Mouse (Mus musculus) activated CD4-positive, CD25-positive, alpha-beta regulatory T cell, adult 9 weeks (primary cell): Measurements from ENCODE around the gene Gm4513. TPM values are rescaled to one million over a fixed set of nuclear protein-coding genes. Genes with fewer than 3 reads are reported as not detected.

Source experiments
- polyA plus RNA-seq: library from polyadenylated mRNA; unstranded; fragments of 100-300 nt; shearing (Covaris generic); gene quantifications from one replicate; pipeline ENCODE4 v1.2.1, GENCODE M21; 2017

The Gm4513 gene
- polyA plus RNA-seq = not detected

GRCm38 (mm10) chr7:20598921-20599320 is at the start of gene Gm4513:
Gene Gm4513, minus strand, starts transcription at chr7:20599021.

GRCm38 (mm10) chr7:20576141-20576540 is 22.7 kb downstream of the Gm4513 start, which contains the start of gene Gm4141:
Gene Gm4141, minus strand, starts transcription at chr7:20576241.

GRCm38 (mm10) chr7:20545657-20546056 is 53.2 kb downstream of the Gm4513 start, which contains the start of gene Gm5726:
Gene Gm5726, minus strand, starts transcription at chr7:20545757.

Other genes with a start within 250 kb of the Gm4513 start
- gene Gm5728, start 223.6 kb downstream of the Gm4513 start, polyA plus RNA-seq = not detected
- gene Vmn1r100, start 181.1 kb downstream of the Gm4513 start, polyA plus RNA-seq = not detected
- gene Vmn1r101, start 156.4 kb downstream of the Gm4513 start, polyA plus RNA-seq = not detected
- gene Gm10670, start 124.1 kb downstream of the Gm4513 start, polyA plus RNA-seq = not detected
- not detected for gene Vmn1r103, start 88.5 kb downstream of the Gm4513 start, polyA plus RNA-seq
- gene Vmn1r104, start 65.2 kb downstream of the Gm4513 start, polyA plus RNA-seq = not detected
- gene Gm5726, start 53.3 kb downstream of the Gm4513 start, polyA plus RNA-seq = not detected
- not detected for gene Gm4141, start 22.8 kb downstream of the Gm4513 start, polyA plus RNA-seq
- gene Vmn1r107, start 69.9 kb upstream of the Gm4513 start, polyA plus RNA-seq = not detected
- gene Vmn1r111, start 104.2 kb upstream of the Gm4513 start, polyA plus RNA-seq = not detected
- gene Gm10668, start 131.6 kb upstream of the Gm4513 start, polyA plus RNA-seq = not detected
- gene Vmn1r112, start 172.2 kb upstream of the Gm4513 start, polyA plus RNA-seq = not detected
- gene Vmn1r113, start 188.3 kb upstream of the Gm4513 start, polyA plus RNA-seq = not detected
- gene Vmn1r114, start 213.2 kb upstream of the Gm4513 start, polyA plus RNA-seq = not detected
- not detected for gene Vmn1r115, start 246.0 kb upstream of the Gm4513 start, polyA plus RNA-seq